Mouse (Mus musculus) A20 (cell line): Measurements from ENCODE around the gene Sh2d7.
"Not testable (repeated sequence)": the region's sequence is repeated elsewhere in the genome, so short reads cannot be mapped to it uniquely, and the experiment has no call there.

Experiments
- DNase-seq: peaks from one replicate; pipeline ENCODE4 v3.0.0-alpha.2; 2011; ENCODE audit warnings: low read depth, low spot score

Sh2d7 gene

GRCm38 (mm10) chr9:54544212-54544953 is 5.6 kb downstream of the Sh2d7 start:
- no peak for DNase-seq

- DNase-seq: no peak
Observed at GRCm38 (mm10) chr9:54544954-54545315, 6.2 kb downstream of the Sh2d7 start.

- peak; percentile 60 for DNase-seq
Observed at GRCm38 (mm10) chr9:54547536-54547935, 8.8 kb downstream of the Sh2d7 start.

GRCm38 (mm10) chr9:54549433-54549832 is 10.6 kb downstream of the Sh2d7 start:
- no peak for DNase-seq

GRCm38 (mm10) chr9:54552409-54552808 is 13.6 kb downstream of the Sh2d7 start:
- DNase-seq: peak; percentile 48

GRCm38 (mm10) chr9:54555044-54555443 is 16.3 kb downstream of the Sh2d7 start:
- DNase-seq: peak; percentile 87

- DNase-seq: no peak
Observed at GRCm38 (mm10) chr9:54558731-54559130, 19.9 kb downstream of the Sh2d7 start.

- DNase-seq: peak; percentile 64
Observed at GRCm38 (mm10) chr9:54559771-54560471, 21.1 kb downstream of the Sh2d7 start, which contains the start of gene Cib2. Gene Cib2 (minus strand): TSS chr9:54560218.

- no peak for DNase-seq
Observed at GRCm38 (mm10) chr9:54560831-54561601, 22.2 kb downstream of the Sh2d7 start.

GRCm38 (mm10) chr9:54566958-54567357 is 28.2 kb downstream of the Sh2d7 start:
- DNase-seq: no peak

- no peak for DNase-seq
Observed at GRCm38 (mm10) chr9:54568732-54569131, 29.9 kb downstream of the Sh2d7 start.

GRCm38 (mm10) chr9:54571130-54571839 is 32.5 kb downstream of the Sh2d7 start:
- no peak for DNase-seq

GRCm38 (mm10) chr9:54583712-54584111 is 44.9 kb downstream of the Sh2d7 start:
- no peak for DNase-seq

GRCm38 (mm10) chr9:54584127-54584526 is 45.3 kb downstream of the Sh2d7 start:
- not testable (repeated sequence) for DNase-seq

GRCm38 (mm10) chr9:54585839-54586198 is 47.0 kb downstream of the Sh2d7 start:
- DNase-seq: no peak

- peak; percentile 98 for DNase-seq
Observed at GRCm38 (mm10) chr9:54586199-54587061, 47.6 kb downstream of the Sh2d7 start, which contains the start of gene Idh3a. Gene Idh3a (plus strand): TSS chr9:54586334.

- DNase-seq: no peak
Observed at GRCm38 (mm10) chr9:54587863-54588262, 49.1 kb downstream of the Sh2d7 start.

- not testable (repeated sequence) for DNase-seq
Observed at GRCm38 (mm10) chr9:54593652-54594051, 54.9 kb downstream of the Sh2d7 start.
